Mouse (Mus musculus): ENCODE results near the gene Zfp335. TPM values are rescaled to one million over a fixed set of nuclear protein-coding genes. Genes with fewer than 3 reads are reported as not detected.

The Zfp335 gene
- polyA plus RNA-seq, 1 experiment from 2014 or later = 12.1 TPM

DNA sequence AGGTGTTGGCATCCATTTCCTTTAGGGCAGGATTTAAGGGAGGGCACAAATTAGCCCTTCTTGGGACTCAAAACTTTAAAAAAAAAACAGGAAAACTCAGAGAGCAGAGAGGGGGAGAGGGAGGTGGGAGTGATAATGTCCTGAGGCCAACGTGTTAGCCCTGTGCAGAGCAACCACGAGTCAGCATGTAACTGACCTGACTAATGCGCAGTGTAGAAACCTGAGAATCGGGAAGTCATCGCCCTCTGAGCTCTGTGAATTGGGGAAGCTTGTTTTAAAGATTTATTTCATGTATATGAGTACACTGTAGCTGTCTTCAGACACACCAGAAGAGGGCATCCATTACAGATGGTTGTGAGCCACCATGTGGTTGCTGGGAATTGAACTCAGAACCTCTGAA is 5.3 kb upstream of the Zfp335 start:
- 0 out of 2 replicates have a peak, but pooled peaks cover 4% of the 10 kb centered on the region for H3K4me1 ChIP-seq (ENCODE audit: control insufficient read depth, insufficient read depth, low read length)
- H3K4me3 ChIP-seq (ENCODE audit: low read depth, low read length) = no peak overlapping the region
- H3K27me3 ChIP-seq (ENCODE audit: control insufficient read depth, insufficient read depth, low read length) = no peaks in the 10 kb centered on the region
- DNase-seq (ENCODE audit: low spot score) = no peak
- ATAC-seq (ENCODE audit: insufficient number of reproducible peaks, low FRiP score, low TSS enrichment, low read depth) = no peak
- no peaks in the 10 kb centered on the region for H3K36me3 ChIP-seq (ENCODE audit: control insufficient read depth, insufficient read depth, low read length)
- H3K9me3 ChIP-seq (ENCODE audit: control insufficient read depth, low read length) = no peaks in the 10 kb centered on the region
- no peak overlapping the region for H3K4me2 ChIP-seq (ENCODE audit: low read depth, severe bottlenecking)
- no peak overlapping the region for H3K27ac ChIP-seq (replicated peaks; ENCODE audit: low read depth, low read length)
- no peak overlapping the region for H3K9ac ChIP-seq (ENCODE audit: low read length)
- 77% methylated on average over 5 of the region's 5 CpGs for WGBS

DNA sequence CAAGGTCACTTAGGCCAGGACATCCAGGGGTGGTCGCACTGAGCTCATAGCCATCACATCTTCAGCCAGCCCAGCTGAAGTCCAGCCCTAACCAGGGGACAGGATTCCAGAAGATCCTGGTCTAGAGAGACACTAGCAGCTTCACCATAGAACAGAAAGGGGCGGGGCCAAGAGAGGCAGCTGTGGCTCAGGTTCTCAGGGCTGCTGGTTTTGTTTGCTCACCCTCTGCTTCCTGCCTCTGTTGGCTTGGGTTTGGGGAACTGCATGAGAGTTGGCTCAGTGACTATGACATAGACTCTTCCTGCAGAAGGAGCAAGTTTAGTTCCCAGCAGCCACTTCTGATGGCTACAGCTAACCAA is 1.9 kb upstream of the Zfp335 start:
- no peaks in the 10 kb centered on the region for H3K9me3 ChIP-seq (ENCODE audit: control insufficient read depth, low read length)
- H3K4me2 ChIP-seq (ENCODE audit: low read depth, severe bottlenecking) = no peak overlapping the region
- ATAC-seq (ENCODE audit: insufficient number of reproducible peaks, low FRiP score, low TSS enrichment, low read depth) (no peak), DNase-seq (ENCODE audit: low spot score) (no peak)
- no peak overlapping the region for H3K9ac ChIP-seq (ENCODE audit: low read length)
- 96% methylated on average over 2 of the region's 2 CpGs for WGBS
- H3K4me1 ChIP-seq (ENCODE audit: control insufficient read depth, insufficient read depth, low read length) = peaks cover 14% of the 10 kb centered on the region
- no peak overlapping the region for H3K27ac ChIP-seq (replicated peaks; ENCODE audit: low read depth, low read length)
- no peaks in the 10 kb centered on the region for H3K27me3 ChIP-seq (ENCODE audit: control insufficient read depth, insufficient read depth, low read length)
- no peak overlapping the region for H3K4me3 ChIP-seq (ENCODE audit: low read depth, low read length)
- H3K36me3 ChIP-seq (ENCODE audit: control insufficient read depth, insufficient read depth, low read length) = peaks cover 8% of the 10 kb centered on the region; the same call in 1 of the 2 replicates

DNA sequence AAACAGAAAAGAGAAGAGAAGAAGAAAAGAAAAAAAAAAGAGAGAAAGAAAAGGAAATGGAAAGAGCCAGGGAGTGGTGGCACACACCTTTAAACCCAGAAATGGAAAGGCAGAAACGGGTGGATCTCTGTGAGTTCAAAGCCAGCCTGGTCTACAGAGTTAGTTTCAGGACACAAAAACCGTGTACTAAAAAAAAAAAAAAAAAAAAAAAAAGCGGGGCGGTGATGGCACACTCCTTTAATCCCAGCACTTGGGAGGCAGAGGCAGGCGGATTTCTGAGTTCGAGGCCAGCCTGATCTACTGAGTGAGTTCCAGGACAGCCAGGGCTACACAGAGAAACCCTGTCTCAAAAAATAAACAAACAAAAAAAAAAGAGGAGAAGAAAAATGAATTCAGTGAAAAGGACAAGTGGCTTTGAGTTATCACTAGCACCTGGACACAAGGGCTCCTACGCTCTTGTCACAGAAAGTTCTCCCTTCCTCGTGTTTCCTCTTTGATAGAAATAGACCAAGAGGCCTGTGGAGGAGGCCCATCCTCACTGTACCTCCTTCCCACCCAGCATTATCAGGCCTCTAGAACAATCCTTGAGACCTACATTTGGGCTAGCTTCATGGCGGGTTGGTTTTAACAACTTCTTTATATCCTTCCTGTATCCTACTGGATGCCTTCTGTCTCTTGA is 1.3 kb upstream of the Zfp335 start:
- 96% methylated on average over 9 of the region's 9 CpGs for WGBS
- no peaks in the 10 kb centered on the region for H3K27me3 ChIP-seq (ENCODE audit: control insufficient read depth, insufficient read depth, low read length)
- H3K9ac ChIP-seq (ENCODE audit: low read length) = no peak overlapping the region
- peaks cover 13% of the 10 kb centered on the region; the same call in 1 of the 2 replicates for H3K36me3 ChIP-seq (ENCODE audit: control insufficient read depth, insufficient read depth, low read length)
- H3K27ac ChIP-seq (replicated peaks; ENCODE audit: low read depth, low read length) = no peak overlapping the region
- H3K4me2 ChIP-seq (ENCODE audit: low read depth, severe bottlenecking) = no peak overlapping the region
- no peak overlapping the region for H3K4me3 ChIP-seq (ENCODE audit: low read depth, low read length)
- peaks cover 14% of the 10 kb centered on the region for H3K4me1 ChIP-seq (ENCODE audit: control insufficient read depth, insufficient read depth, low read length)
- DNase-seq (ENCODE audit: low spot score) (no peak), ATAC-seq (ENCODE audit: insufficient number of reproducible peaks, low FRiP score, low TSS enrichment, low read depth) (no peak)
- H3K9me3 ChIP-seq (ENCODE audit: control insufficient read depth, low read length) = no peaks in the 10 kb centered on the region

DNA sequence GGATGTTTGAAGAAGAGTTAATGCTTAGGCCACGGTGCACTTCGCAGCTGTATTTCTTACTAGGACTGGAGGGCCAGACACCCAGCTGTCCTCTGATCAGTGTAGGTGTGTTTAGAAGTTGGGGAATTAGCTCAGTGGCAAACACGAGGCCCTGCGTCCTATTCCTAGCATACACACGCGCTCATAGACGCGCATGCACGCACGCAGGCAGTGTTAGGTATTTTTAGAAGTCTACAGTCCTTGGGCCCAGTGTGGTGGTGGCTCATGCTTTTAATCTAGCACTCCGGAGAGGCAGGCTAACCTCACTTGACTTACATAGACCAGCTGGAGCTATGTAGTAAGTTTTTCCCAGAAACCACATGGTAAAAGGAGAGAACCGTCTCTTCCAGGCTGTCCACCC is 594 bp upstream of the Zfp335 start:
- 23% methylated on average over 12 of the region's 12 CpGs for WGBS
- ATAC-seq (ENCODE audit: insufficient number of reproducible peaks, low FRiP score, low TSS enrichment, low read depth) (0 out of 2 replicates have a peak, but pooled peaks have one; percentile 6), DNase-seq (ENCODE audit: low spot score) (no peak)
- Histone ChIP-seq H3K4me1 (ENCODE audit: control insufficient read depth, insufficient read depth, low read length) (peaks cover 14% of the 10 kb centered on the region), H3K27me3 (ENCODE audit: control insufficient read depth, insufficient read depth, low read length) (no peaks in the 10 kb centered on the region), H3K4me2 (ENCODE audit: low read depth, severe bottlenecking) (peak overlapping the region; percentile 72), H3K9ac (ENCODE audit: low read length) (peak overlapping the region; percentile 97), H3K27ac (replicated peaks; ENCODE audit: low read depth, low read length) (peak overlapping the region; percentile 99), H3K36me3 (ENCODE audit: control insufficient read depth, insufficient read depth, low read length) (peaks cover 20% of the 10 kb centered on the region; the same call in 1 of the 2 replicates), H3K9me3 (ENCODE audit: control insufficient read depth, low read length) (no peaks in the 10 kb centered on the region), H3K4me3 (ENCODE audit: low read depth, low read length) (peak overlapping the region; percentile 82)

DNA sequence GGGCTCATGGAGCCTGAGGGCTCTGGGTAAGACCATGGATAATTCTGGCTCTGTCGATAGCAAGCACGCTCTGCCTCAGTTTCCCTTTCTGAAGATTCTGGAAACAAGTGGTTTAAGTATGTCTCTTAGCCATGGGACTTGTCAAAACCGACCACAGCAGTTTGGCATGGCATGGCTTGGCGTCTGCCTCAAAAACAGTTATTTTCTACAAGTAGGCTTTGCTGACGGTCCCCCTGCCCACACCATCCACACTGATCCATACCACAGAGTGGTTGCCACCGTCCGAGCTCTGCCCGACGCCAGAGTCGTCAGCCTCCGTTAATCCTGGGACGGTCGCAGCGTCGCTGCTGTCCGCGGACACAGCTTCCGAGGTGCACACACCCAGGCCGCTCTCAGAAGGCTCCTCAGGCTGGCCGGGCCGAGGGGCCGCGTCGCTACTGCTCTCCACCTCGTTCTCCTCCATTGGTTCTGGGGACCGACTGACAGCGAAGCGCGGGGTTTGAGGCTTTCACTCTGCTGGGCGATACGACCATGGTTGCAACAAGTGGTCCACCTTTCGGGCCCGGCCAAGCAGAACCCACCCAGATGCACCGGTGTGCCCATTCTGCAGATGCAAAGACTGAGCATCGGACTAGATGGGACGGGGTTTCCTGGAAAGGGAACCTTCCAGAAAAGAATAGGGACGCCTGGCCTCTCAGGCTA is 1.0 kb downstream of the Zfp335 start:
- 6% methylated on average over 37 of the region's 37 CpGs for WGBS
- Histone ChIP-seq H3K27me3 (ENCODE audit: control insufficient read depth, insufficient read depth, low read length) (no peaks in the 10 kb centered on the region), H3K9me3 (ENCODE audit: control insufficient read depth, low read length) (peaks cover 5% of the 10 kb centered on the region), H3K36me3 (ENCODE audit: control insufficient read depth, insufficient read depth, low read length) (peaks cover 36% of the 10 kb centered on the region), H3K4me1 (ENCODE audit: control insufficient read depth, insufficient read depth, low read length) (peaks cover 14% of the 10 kb centered on the region), H3K27ac (replicated peaks; ENCODE audit: low read depth, low read length) (no peak overlapping the region), H3K4me2 (ENCODE audit: low read depth, severe bottlenecking) (peak overlapping the region; percentile 72), H3K9ac (ENCODE audit: low read length) (peak overlapping the region; percentile 97), H3K4me3 (ENCODE audit: low read depth, low read length) (peak overlapping the region; percentile 82)
- DNase-seq (ENCODE audit: low spot score) = no peak
- ATAC-seq (ENCODE audit: insufficient number of reproducible peaks, low FRiP score, low TSS enrichment, low read depth) = no peak

DNA sequence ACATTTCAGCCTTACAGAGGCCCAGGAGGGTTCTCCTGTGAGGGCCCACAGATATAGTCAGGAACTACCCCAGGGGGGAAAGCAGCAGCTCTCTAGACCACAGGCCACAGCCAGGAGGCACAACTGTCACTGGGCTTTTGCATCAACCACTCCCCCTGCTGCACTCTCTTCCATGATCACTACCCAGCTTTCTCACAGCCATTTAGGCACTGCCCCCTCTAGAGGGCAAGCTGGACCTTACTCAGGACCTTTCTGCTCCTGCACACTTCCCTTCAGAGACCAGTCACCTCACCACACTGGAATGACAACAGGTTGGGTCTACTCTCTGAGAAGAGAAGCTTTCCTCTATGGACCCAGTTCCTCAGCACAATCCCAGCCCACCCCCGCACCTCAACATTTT is 2.0 kb downstream of the Zfp335 start:
- no peak overlapping the region for H3K4me3 ChIP-seq (ENCODE audit: low read depth, low read length)
- no peak overlapping the region for H3K27ac ChIP-seq (replicated peaks; ENCODE audit: low read depth, low read length)
- H3K4me1 ChIP-seq (ENCODE audit: control insufficient read depth, insufficient read depth, low read length) = peaks cover 14% of the 10 kb centered on the region
- peak overlapping the region; percentile 72; the same call in 1 of the 2 replicates for H3K4me2 ChIP-seq (ENCODE audit: low read depth, severe bottlenecking)
- H3K9me3 ChIP-seq (ENCODE audit: control insufficient read depth, low read length) = peaks cover 5% of the 10 kb centered on the region
- no peak overlapping the region for H3K9ac ChIP-seq (ENCODE audit: low read length)
- H3K27me3 ChIP-seq (ENCODE audit: control insufficient read depth, insufficient read depth, low read length) = no peaks in the 10 kb centered on the region
- peaks cover 36% of the 10 kb centered on the region for H3K36me3 ChIP-seq (ENCODE audit: control insufficient read depth, insufficient read depth, low read length)
- peak; percentile 36 for DNase-seq (ENCODE audit: low spot score)
- 77% methylated on average over 1 of the region's 1 CpGs for WGBS
- no peak for ATAC-seq (ENCODE audit: insufficient number of reproducible peaks, low FRiP score, low TSS enrichment, low read depth)

DNA sequence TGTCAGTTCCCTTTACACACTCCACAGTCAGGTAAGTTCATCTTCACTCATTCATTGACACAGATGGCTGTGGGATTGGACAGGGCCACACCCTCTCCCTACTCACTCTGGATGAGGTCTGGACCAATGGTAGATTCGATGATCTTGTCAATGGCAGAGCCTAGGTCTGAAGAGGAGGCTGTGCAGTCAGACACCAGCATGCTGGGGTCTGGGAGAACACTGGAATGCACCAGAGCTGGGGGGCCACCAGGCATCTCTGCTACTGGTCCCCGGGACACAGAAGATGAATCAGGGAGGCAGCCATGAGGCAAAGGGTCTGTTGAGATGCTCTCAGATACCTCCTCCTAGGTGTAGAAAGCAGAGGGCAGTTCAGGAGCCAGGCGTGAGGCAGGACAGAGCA is 2.5 kb downstream of the Zfp335 start:
- H3K4me2 ChIP-seq (ENCODE audit: low read depth, severe bottlenecking) = no peak overlapping the region
- ATAC-seq (ENCODE audit: insufficient number of reproducible peaks, low FRiP score, low TSS enrichment, low read depth) (no peak), DNase-seq (ENCODE audit: low spot score) (no peak)
- H3K4me3 ChIP-seq (ENCODE audit: low read depth, low read length) = no peak overlapping the region
- H3K27me3 ChIP-seq (ENCODE audit: control insufficient read depth, insufficient read depth, low read length) = no peaks in the 10 kb centered on the region
- H3K36me3 ChIP-seq (ENCODE audit: control insufficient read depth, insufficient read depth, low read length) = peaks cover 38% of the 10 kb centered on the region
- H3K9me3 ChIP-seq (ENCODE audit: control insufficient read depth, low read length) = peaks cover 5% of the 10 kb centered on the region
- H3K9ac ChIP-seq (ENCODE audit: low read length) = no peak overlapping the region
- H3K27ac ChIP-seq (replicated peaks; ENCODE audit: low read depth, low read length) = no peak overlapping the region
- 78% methylated on average over 3 of the region's 3 CpGs for WGBS
- H3K4me1 ChIP-seq (ENCODE audit: control insufficient read depth, insufficient read depth, low read length) = peaks cover 14% of the 10 kb centered on the region

DNA sequence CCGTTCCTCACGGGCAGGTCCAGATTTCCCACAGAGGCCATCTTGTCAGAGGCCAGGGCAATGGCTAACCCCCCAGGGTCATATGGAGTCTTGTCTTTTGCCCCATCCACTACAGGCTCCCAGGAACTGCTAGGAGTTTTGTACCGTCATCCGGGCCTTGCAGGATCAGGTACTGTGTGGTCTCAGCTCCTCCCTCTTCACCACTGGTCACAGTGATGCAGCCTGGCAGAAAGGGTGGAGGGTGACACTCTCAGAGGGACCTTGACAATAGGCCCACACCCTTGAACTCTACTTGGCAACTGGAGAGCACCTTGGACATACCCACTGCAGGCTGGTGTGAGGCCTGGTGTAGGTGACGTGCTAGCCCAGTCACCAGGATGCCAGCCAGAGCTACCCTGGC is 3.5 kb downstream of the Zfp335 start:
- Histone ChIP-seq H3K4me1 (ENCODE audit: control insufficient read depth, insufficient read depth, low read length) (peaks cover 14% of the 10 kb centered on the region), H3K27me3 (ENCODE audit: control insufficient read depth, insufficient read depth, low read length) (no peaks in the 10 kb centered on the region), H3K4me3 (ENCODE audit: low read depth, low read length) (no peak overlapping the region), H3K9ac (ENCODE audit: low read length) (no peak overlapping the region), H3K4me2 (ENCODE audit: low read depth, severe bottlenecking) (no peak overlapping the region), H3K27ac (replicated peaks; ENCODE audit: low read depth, low read length) (no peak overlapping the region), H3K9me3 (ENCODE audit: control insufficient read depth, low read length) (peaks cover 5% of the 10 kb centered on the region), H3K36me3 (ENCODE audit: control insufficient read depth, insufficient read depth, low read length) (peaks cover 42% of the 10 kb centered on the region)
- DNase-seq (ENCODE audit: low spot score) (no peak), ATAC-seq (ENCODE audit: insufficient number of reproducible peaks, low FRiP score, low TSS enrichment, low read depth) (no peak)
- WGBS = 94% methylated on average over 5 of the region's 5 CpGs
